Comparison of ENCODE assay signal across 10 mouse cellular contexts in the genomic region with DNA sequence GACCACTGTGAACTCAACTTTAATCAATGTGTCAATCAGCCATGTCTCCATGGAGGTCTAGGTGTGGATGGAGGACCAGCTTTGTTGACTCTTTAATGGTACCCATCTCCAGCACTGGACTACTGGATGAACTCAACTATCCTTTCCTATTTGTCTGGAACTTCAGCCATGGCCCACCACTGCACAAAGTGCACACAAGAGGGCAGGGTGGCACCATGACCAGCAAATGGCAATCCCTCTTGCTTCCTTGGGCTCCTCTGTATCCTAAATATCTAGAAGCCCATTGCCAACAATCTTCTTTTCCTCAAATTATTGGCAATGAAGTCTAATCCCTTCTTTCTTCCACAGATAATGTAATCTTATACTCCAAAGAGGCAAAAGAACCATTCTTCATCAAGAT. TPM values are rescaled to one million over a fixed set of nuclear protein-coding genes. Genes with fewer than 3 reads are reported as not detected.
A peak's percentile ranks its signal among the peaks of the same experiment; 100 is the strongest.
DNase-seq lines count a peak whose midpoint lies in the region; ATAC-seq and TF ChIP-seq lines count a peak whose summit lies in the region.
"Had no signal": no experiment of that assay in that cellular context is flagged by ENCODE, and none has a peak within 500 bp of the region (broad histone marks: within the 10 kb centered on the region; RNA-seq: fewer than 3 reads in every experiment).

No protein-coding gene starts in this region.

- H3K4me1 ChIP-seq in kidney, postnatal 0 days (replicated peaks; ENCODE audit: insufficient read depth, low read length), result no peaks in the 10 kb centered on the region
- H3K4me1 ChIP-seq in kidney, embryonic 14.5 days (ENCODE audit: control insufficient read depth, insufficient read depth, low read length), result no peaks in the 10 kb centered on the region
- no peaks in the 10 kb centered on the region for H3K4me1 ChIP-seq in small intestine, adult 2 months (ENCODE audit: control insufficient read depth, insufficient read depth, insufficient read length, low read length)
- H3K4me1 ChIP-seq: forebrain, embryonic 15.5 days; megakaryocyte, embryonic 14.5 days had no signal

- peak; percentile 54 to 64 for DNase-seq in cerebellum, postnatal 14 days
- no peak for DNase-seq in cerebellum, adult 9-11 months
- DNase-seq in kidney, postnatal 0 days (ENCODE audit: low spot score), result peak; percentile 14
- DNase-seq in testis, postnatal 10 days (ENCODE audit: low spot score), result peak; percentile 51
- DNase-seq in testis, postnatal 14 days (ENCODE audit: low spot score), result no peak
- DNase-seq in spleen, postnatal 36 days (ENCODE audit: low spot score in 2 of 2), result no peak

- H3K27me3 ChIP-seq in kidney, postnatal 0 days (ENCODE audit: insufficient read depth, low read length), result no peaks in the 10 kb centered on the region
- H3K27me3 ChIP-seq in kidney, embryonic 14.5 days (ENCODE audit: control insufficient read depth, insufficient read depth, low read length), result no peaks in the 10 kb centered on the region
- H3K27me3 ChIP-seq in small intestine, adult 2 months (ENCODE audit: control insufficient read depth, insufficient read depth, low read length), result no peaks in the 10 kb centered on the region
- H3K27me3 ChIP-seq: forebrain, embryonic 15.5 days; megakaryocyte, embryonic 14.5 days had no signal

- no peak overlapping the region for H3K9ac ChIP-seq in kidney, postnatal 0 days (ENCODE audit: low read depth, low read length)
- H3K9ac ChIP-seq in kidney, embryonic 14.5 days (ENCODE audit: low read depth, low read length), result no peak overlapping the region
- H3K9ac ChIP-seq: forebrain, embryonic 15.5 days had no signal

- no peaks in the 10 kb centered on the region for H3K9me3 ChIP-seq in kidney, postnatal 0 days (replicated peaks; ENCODE audit: low read length)
- no peaks in the 10 kb centered on the region for H3K9me3 ChIP-seq in kidney, embryonic 14.5 days (ENCODE audit: control insufficient read depth, low read length)
- H3K9me3 ChIP-seq: forebrain, embryonic 15.5 days; megakaryocyte, embryonic 14.5 days had no signal

- TF ChIP-seq CTCF in kidney, postnatal 0 days (IDR thresholded peaks at IDR 0.05; ENCODE audit: low read depth), result peak; percentile 62
- peak; percentile 42; the same call in 1 of the 2 replicates for TF ChIP-seq CTCF in small intestine, adult 2 months (IDR thresholded peaks at IDR 0.05; ENCODE audit: extremely low read depth, insufficient read length, insufficient replicate concordance, low read depth, low read length)

- ATAC-seq in kidney, postnatal 0 days (replicated peaks; ENCODE audit: low FRiP score, low read depth), result no peak
- ATAC-seq in kidney, embryonic 14.5 days (ENCODE audit: low FRiP score, low TSS enrichment), result no peak
- ATAC-seq: forebrain, embryonic 15.5 days had no signal

- no peak overlapping the region for H3K4me2 ChIP-seq in kidney, postnatal 0 days (ENCODE audit: low read length)
- no peak overlapping the region for H3K4me2 ChIP-seq in kidney, embryonic 14.5 days (replicated peaks; ENCODE audit: low read depth, low read length)
- H3K4me2 ChIP-seq: forebrain, embryonic 15.5 days had no signal

- no peaks in the 10 kb centered on the region for H3K36me3 ChIP-seq in kidney, postnatal 0 days (ENCODE audit: insufficient read depth, low read length)
- no peaks in the 10 kb centered on the region for H3K36me3 ChIP-seq in kidney, embryonic 14.5 days (ENCODE audit: control insufficient read depth, insufficient read depth, low read length)
- H3K36me3 ChIP-seq in small intestine, adult 2 months (ENCODE audit: control insufficient read depth, insufficient read depth, low read length), result peaks cover 3% of the 10 kb centered on the region; the same call in 1 of the 2 replicates
- H3K36me3 ChIP-seq: forebrain, embryonic 15.5 days had no signal

- no peak overlapping the region for H3K4me3 ChIP-seq in kidney, postnatal 0 days (replicated peaks; ENCODE audit: low read depth, low read length)
- no peak overlapping the region for H3K4me3 ChIP-seq in kidney, embryonic 14.5 days (ENCODE audit: low read length)
- no peak overlapping the region for H3K4me3 ChIP-seq in small intestine, adult 2 months (ENCODE audit: low read depth, low read length)
- H3K4me3 ChIP-seq: forebrain, embryonic 15.5 days; megakaryocyte, embryonic 14.5 days had no signal

- no peak overlapping the region for H3K27ac ChIP-seq in kidney, postnatal 0 days
- H3K27ac ChIP-seq in kidney, embryonic 14.5 days (ENCODE audit: low read depth, low read length), result no peak overlapping the region
- no peak overlapping the region for H3K27ac ChIP-seq in small intestine, adult 2 months (ENCODE audit: insufficient read depth, low read depth, low read length)
- H3K27ac ChIP-seq: forebrain, embryonic 15.5 days had no signal

- no peak for TF ChIP-seq POLR2A in small intestine, adult 2 months (IDR thresholded peaks at IDR 0.05; ENCODE audit: low read depth, low read length)

RNA-seq across cellular contexts. Expression of a gene that starts 55.6 kb away (rescaled TPM):
- polyA plus RNA-seq in kidney, postnatal 0 days (2015; fragmentation: Nextera tagmentation; extraction: Ambion mirVana), result 33.5 and 36.8 TPM in 2 replicates
- 5.4 and 6.7 TPM in 2 replicates for polyA plus RNA-seq in kidney, embryonic 14.5 days (2014; fragmentation: Nextera tagmentation; extraction: Ambion mirVana)
- 0.70 and 2.5 TPM in 2 replicates for polyA plus RNA-seq in small intestine, adult 2 months (2012; rRNA removed)
- polyA plus RNA-seq: forebrain, embryonic 15.5 days had no signal

Comparison
In these comparisons a context has a peak if more than half of its experiments do, and no peak if none do; other contexts are left out.
1. DNase-seq: peak in cerebellum, postnatal 14 days (2 of 2), kidney, postnatal 0 days (single experiment) and testis, postnatal 10 days (single experiment); none in cerebellum, adult 9-11 months (single experiment), testis, postnatal 14 days (single experiment) and spleen, postnatal 36 days (0 of 2).